Mouse (Mus musculus) CH12.LX (cell line): Measurements from ENCODE around the gene Fam50b. TPM values are rescaled to one million over a fixed set of nuclear protein-coding genes. Genes with fewer than 3 reads are reported as not detected.
A peak's percentile ranks its signal among the peaks of the same experiment; 100 is the strongest.

Source experiments
- DNase-seq: peaks from one replicate; pipeline ENCODE4 v3.0.0-alpha.2; 2013; ENCODE audit errors: extremely low read depth
- H3K27ac ChIP-seq: 2 replicates; pipeline ENCODE4 v1.5.1; 2012; ENCODE audit warnings: low read depth, mild to moderate bottlenecking, control low read depth, moderate library complexity; ENCODE audit not compliant: insufficient read depth
- H3K27me3 ChIP-seq: replicated peaks from 2 replicates; pipeline ENCODE3; 2012; ENCODE audit warnings: inconsistent platforms
- H3K36me3 ChIP-seq, 2 experiments: replicated peaks in 1 of 2; 2 replicates each; pipeline versions ENCODE3 to v1.6.1; 2012; ENCODE audit warnings: inconsistent platforms in 1 of 2, low read length in 1 of 2, mild to moderate bottlenecking in 1 of 2, mixed read lengths in 1 of 2, moderate library complexity in 1 of 2; ENCODE audit not compliant: control insufficient read depth in 1 of 2, insufficient read depth in 1 of 2
- H3K4me1 ChIP-seq, 2 experiments: 2 replicates each; pipeline ENCODE4 v1.6.1; 2012; ENCODE audit warnings: inconsistent platforms in 1 of 2, moderate library complexity in 1 of 2; ENCODE audit not compliant: insufficient read depth in 2 of 2, control insufficient read depth in 1 of 2
- H3K4me2 ChIP-seq: 2 replicates; pipeline ENCODE4 v1.6.1; 2012; ENCODE audit warnings: low read depth, mild to moderate bottlenecking, control low read depth; ENCODE audit not compliant: poor library complexity, insufficient read depth, severe bottlenecking
- H3K4me3 ChIP-seq, 3 experiments: fragments of 150-350 bp in 1 of 3; sonication (generic) in 1 of 3; replicated peaks in 1 of 3; 2 replicates each; pipeline versions ENCODE3 to v1.5.1; 2011 to 2012; ENCODE audit warnings: low read depth in 2 of 3, low read length in 2 of 3, mild to moderate bottlenecking in 2 of 3, moderate library complexity in 2 of 3, control low read depth in 1 of 3, improper control_type of control experiment in 1 of 3, inconsistent platforms in 1 of 3, mixed read lengths in 1 of 3; ENCODE audit not compliant: poor library complexity in 1 of 3
- H3K79me2 ChIP-seq: replicated peaks from 2 replicates; pipeline ENCODE4 v1.6.1; 2012; ENCODE audit warnings: mild to moderate bottlenecking, moderate library complexity; ENCODE audit not compliant: control insufficient read depth, poor library complexity, insufficient read depth, severe bottlenecking; ENCODE audit errors: extremely low read depth
- H3K9ac ChIP-seq: 2 replicates; pipeline ENCODE4 v1.6.1; 2012; ENCODE audit warnings: low read depth, mild to moderate bottlenecking, control low read depth, moderate library complexity; ENCODE audit not compliant: insufficient read depth
- H3K9me3 ChIP-seq: replicated peaks from 2 replicates; pipeline ENCODE3; 2012; ENCODE audit warnings: low read length, inconsistent platforms, mixed read lengths
- CTCF ChIP-seq, 2 experiments: IDR thresholded peaks in 1 of 2; conservative IDR thresholded peaks in 1 of 2; 2 replicates each; pipeline ENCODE4 v1.5.1; 2011 to 2012; ENCODE audit warnings: low read depth in 2 of 2, low read length in 2 of 2, improper control_type of control experiment in 1 of 2, inconsistent platforms in 1 of 2, mild to moderate bottlenecking in 1 of 2, moderate library complexity in 1 of 2
- E2F4 ChIP-seq: IDR thresholded peaks from 2 replicates; pipeline ENCODE4 v1.6.1; 2011; ENCODE audit warnings: low read depth, low read length, improper control_type of control experiment; ENCODE audit not compliant: insufficient replicate concordance
- ELF1 ChIP-seq: IDR thresholded peaks from 2 replicates; pipeline ENCODE4 v1.6.1; 2014; ENCODE audit warnings: low read depth, mild to moderate bottlenecking, inconsistent platforms, low read length, improper control_type of control experiment
- HCFC1 ChIP-seq: IDR thresholded peaks from 2 replicates; pipeline ENCODE4 v1.6.1; 2012; ENCODE audit warnings: low read depth, mild to moderate bottlenecking, inconsistent platforms, low read length, improper control_type of control experiment
- JUND ChIP-seq: conservative IDR thresholded peaks from 2 replicates; pipeline ENCODE4 v1.6.1; 2011; ENCODE audit warnings: low read depth, low read length, improper control_type of control experiment
- KAT2A ChIP-seq: IDR thresholded peaks from 2 replicates; pipeline ENCODE4 v1.6.1; 2012; ENCODE audit warnings: low read length, improper control_type of control experiment, inconsistent platforms; ENCODE audit not compliant: insufficient replicate concordance
- MAFK ChIP-seq: IDR thresholded peaks from 2 replicates; pipeline ENCODE4 v1.6.1; 2011; ENCODE audit warnings: low read length, improper control_type of control experiment; ENCODE audit not compliant: insufficient replicate concordance
- MEF2A ChIP-seq: IDR thresholded peaks from 2 replicates; pipeline ENCODE4 v1.6.1; 2014; ENCODE audit warnings: low read depth, mild to moderate bottlenecking, inconsistent platforms, low read length, improper control_type of control experiment, borderline replicate concordance
- MXI1 ChIP-seq: IDR thresholded peaks from 2 replicates; pipeline ENCODE4 v1.6.1; 2011; ENCODE audit warnings: mild to moderate bottlenecking, low read depth, low read length, improper control_type of control experiment
- MYC ChIP-seq: IDR thresholded peaks from 2 replicates; pipeline ENCODE4 v1.6.1; 2011; ENCODE audit warnings: low read depth, mild to moderate bottlenecking, improper control_type of control experiment, low read length
- PAX5 ChIP-seq: IDR thresholded peaks from 2 replicates; pipeline ENCODE4 v1.6.1; 2012; ENCODE audit warnings: low read length, inconsistent platforms, mixed read lengths
- RAD21 ChIP-seq: IDR thresholded peaks from 2 replicates; pipeline ENCODE4 v1.6.1; 2011; ENCODE audit warnings: low read depth, mild to moderate bottlenecking, low read length, improper control_type of control experiment, moderate library complexity
- RCOR1 ChIP-seq: conservative IDR thresholded peaks from 2 replicates; pipeline ENCODE4 v1.6.1; 2012; ENCODE audit warnings: low read depth, mild to moderate bottlenecking, inconsistent platforms, low read length, improper control_type of control experiment
- SIN3A ChIP-seq: IDR thresholded peaks from 2 replicates; pipeline ENCODE4 v1.6.1; 2012; ENCODE audit warnings: low read length, improper control_type of control experiment, inconsistent platforms
- SMC3 ChIP-seq: IDR thresholded peaks from 2 replicates; pipeline ENCODE4 v1.6.1; 2011; ENCODE audit warnings: low read depth, low read length, improper control_type of control experiment
- USF1 ChIP-seq: IDR thresholded peaks from 2 replicates; pipeline ENCODE4 v1.6.1; 2014; ENCODE audit warnings: low read depth, mild to moderate bottlenecking, inconsistent platforms, low read length, improper control_type of control experiment
- USF2 ChIP-seq: conservative IDR thresholded peaks from 2 replicates; pipeline ENCODE4 v1.6.1; 2011; ENCODE audit warnings: low read depth, low read length, improper control_type of control experiment
- ZMIZ1 ChIP-seq: IDR thresholded peaks from 2 replicates; pipeline ENCODE4 v1.6.1; 2012; ENCODE audit warnings: low read depth, mild to moderate bottlenecking, inconsistent platforms, low read length, improper control_type of control experiment
- ZNF384 ChIP-seq: IDR thresholded peaks from 2 replicates; pipeline ENCODE4 v1.6.1; 2012; ENCODE audit warnings: low read depth, low read length, improper control_type of control experiment, inconsistent platforms
- dilution Hi-C: fragments of 300-500 bp; cut with MboI; formaldehyde crosslinking; loops from 2 replicates; pipeline ENCODE4 v1.14.3; 2020; ENCODE audit warnings: low sequenced_read_pairs; ENCODE audit not compliant: extremely low pct_unique_long_range_greater_than_20kb, extremely low pct_ligation_motif_present
- in situ Hi-C: fragments of 300-500 bp; cut with MboI; formaldehyde crosslinking; loops from 3 replicates; pipeline ENCODE4 v1.14.3; 2019; ENCODE audit warnings: low sequenced_read_pairs, low pct_ligation_motif_present, low pct_unique_long_range_greater_than_20kb, mixed read lengths
- polyA plus RNA-seq: library from polyadenylated mRNA; unstranded; fragments of >175 nt; gene quantifications from 2 replicates; pipeline ENCODE4 v1.2.1, GENCODE M21; 2012; ENCODE audit warnings: low read depth; ENCODE audit not compliant: insufficient read length
- total RNA-seq, 2 experiments: library from RNA; depleted of rRNA; stranded (reverse); fragments of 300-350 nt in 1 of 2; fragments of >200 nt in 1 of 2; gene quantifications; 2 replicates each; pipeline ENCODE4 v1.2.3; 2012 to 2014

The Fam50b gene
- total and polyA plus RNA-seq, 3 experiments = 0.08 to 0.24 TPM; not detected in 1

DNA sequence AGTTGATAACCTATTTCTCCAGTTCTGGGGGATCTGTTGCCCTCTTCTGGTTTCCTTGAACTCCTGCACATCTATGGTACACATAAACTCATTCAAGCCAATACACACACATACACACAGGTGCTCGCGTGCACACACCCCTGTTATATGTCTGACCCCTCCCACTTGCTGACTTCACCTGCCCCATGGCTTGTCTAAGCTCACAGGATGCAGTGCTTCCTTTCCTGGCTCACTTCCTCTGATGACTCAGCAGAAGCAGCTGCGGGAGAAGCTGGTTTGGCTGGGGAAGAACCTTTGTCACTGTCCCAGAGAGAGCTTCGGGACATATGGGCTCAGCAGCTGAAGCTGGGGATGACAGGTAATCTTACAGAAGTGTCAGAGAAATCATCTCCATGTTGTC, 23.2 kb upstream of the Fam50b start:
- H3K79me2 ChIP-seq = no peaks in the 10 kb centered on the region
- no peaks in the 10 kb centered on the region for H3K36me3 ChIP-seq
- no peak overlapping the region for H3K9ac ChIP-seq
- no peaks in the 10 kb centered on the region for H3K27me3 ChIP-seq
- H3K9me3 ChIP-seq = no peaks in the 10 kb centered on the region
- in situ Hi-C loops (no loop called here), dilution Hi-C loops (no loop called here)
- TF ChIP-seq CTCF (conservative IDR thresholded peaks at IDR 0.05 in 1 of 2, IDR thresholded peaks at IDR 0.05 in 1 of 2; ENCODE audit: low read depth in 2 of 2, low read length in 2 of 2) = peak in 1 of 2 experiments; percentile 22; a peak in 2 of 4 replicates
- peak; percentile 52; the same call in 1 of the 2 replicates for TF ChIP-seq MAFK
- TF ChIP-seq ZNF384 = no peak
- no peak for TF ChIP-seq JUND
- peak; percentile 12 for TF ChIP-seq RAD21
- peak; percentile 18; the same call in 1 of the 2 replicates for TF ChIP-seq SMC3
- no peak overlapping the region for H3K4me3 ChIP-seq
- H3K27ac ChIP-seq = no peak overlapping the region
- peaks cover 7 to 17% of the 10 kb centered on the region in 2 experiments for H3K4me1 ChIP-seq
- DNase-seq = peak; percentile 52
- H3K4me2 ChIP-seq = no peak overlapping the region

GRCm38 (mm10) chr13:34712881-34713280, 21.8 kb upstream of the Fam50b start:
- dilution Hi-C loops (no loop called here), in situ Hi-C loops (no loop called here)
- no peak overlapping the region for H3K9ac ChIP-seq
- H3K36me3 ChIP-seq = no peaks in the 10 kb centered on the region
- no peak for TF ChIP-seq MAFK
- no peak for TF ChIP-seq SMC3
- no peak for TF ChIP-seq E2F4
- TF ChIP-seq MYC = no peak
- no peak for TF ChIP-seq ELF1
- TF ChIP-seq RAD21 = no peak
- TF ChIP-seq USF1 = no peak
- TF ChIP-seq ZNF384 = no peak
- no peak for TF ChIP-seq MXI1
- no peak for TF ChIP-seq RCOR1
- TF ChIP-seq ZMIZ1 = no peak
- TF ChIP-seq HCFC1 = no peak
- TF ChIP-seq SIN3A = no peak
- TF ChIP-seq PAX5 = no peak
- TF ChIP-seq MEF2A = no peak
- TF ChIP-seq USF2 = no peak
- no peak for TF ChIP-seq KAT2A
- no peaks in the 10 kb centered on the region for H3K9me3 ChIP-seq
- no peak overlapping the region for H3K4me3 ChIP-seq
- DNase-seq = no peak
- peaks cover 7 to 17% of the 10 kb centered on the region in 2 experiments for H3K4me1 ChIP-seq
- H3K27me3 ChIP-seq = no peaks in the 10 kb centered on the region
- no peaks in the 10 kb centered on the region for H3K79me2 ChIP-seq
- no peak overlapping the region for H3K27ac ChIP-seq
- no peak overlapping the region for H3K4me2 ChIP-seq
